Mouse (Mus musculus): ENCODE measurements around the gene Retreg2. TPM values are rescaled to one million over a fixed set of nuclear protein-coding genes. Genes with fewer than 3 reads are reported as not detected.

The Retreg2 gene
- polyA plus RNA-seq (2014; fragmentation: Illumina TruSeq; extraction: RNeasy Lipid Tissue Mini Kit (QIAGEN cat#74804); ENCODE audit: low replicate concordance), result 4.2 TPM

DNA sequence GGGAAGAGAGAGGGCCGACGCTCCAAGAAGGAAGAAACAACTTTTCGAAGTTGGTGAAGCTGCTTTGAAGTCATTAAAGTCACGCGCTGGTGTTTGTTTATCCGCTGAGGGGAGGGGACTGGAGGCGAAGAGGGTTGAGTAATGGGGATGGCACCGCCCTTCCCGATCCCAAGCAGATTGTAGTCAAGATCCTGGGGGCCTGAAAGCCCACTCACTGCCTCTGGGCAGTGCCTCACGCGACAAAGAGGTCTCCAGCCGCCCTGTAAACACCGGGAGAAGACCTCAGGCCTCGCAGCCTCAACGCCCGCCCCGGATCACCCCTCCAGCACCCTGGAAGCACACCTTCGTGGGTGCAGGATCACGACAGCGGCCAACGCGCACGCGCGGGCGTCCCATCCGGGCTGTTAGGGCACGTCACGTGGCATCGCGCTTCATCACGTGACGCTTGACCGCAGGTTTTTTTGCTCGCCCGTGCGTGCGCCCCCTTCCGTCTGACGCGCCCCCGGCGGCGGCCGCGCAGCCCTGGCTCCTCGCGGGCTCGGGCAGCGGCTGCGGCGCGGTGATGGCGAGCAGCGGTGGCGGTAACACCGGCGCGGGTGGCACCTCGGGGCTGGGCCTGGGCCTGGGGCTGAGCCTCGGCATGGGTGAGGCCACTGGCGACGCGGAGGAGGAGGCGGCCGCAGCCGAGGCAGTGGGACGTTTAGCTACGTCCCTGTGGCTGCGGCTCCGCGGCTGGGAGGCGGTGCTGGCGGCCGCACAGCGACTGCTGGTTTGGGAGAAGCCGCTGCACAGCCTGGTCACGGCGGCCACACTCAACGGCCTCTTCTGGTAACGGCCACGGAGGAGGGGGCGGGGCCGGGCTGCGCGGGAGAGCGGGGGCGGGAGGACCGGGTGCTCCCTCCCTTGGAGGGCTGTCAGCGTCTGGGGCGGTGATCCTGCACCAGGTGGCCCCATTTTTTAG, at the start of gene Retreg2, which contains the start of gene Cnppd1:
TSS of gene Retreg2 (plus strand) at position 478 of the 961 bp plus-strand sequence.
TSS of gene Cnppd1 (minus strand) at position 411 of the 961 bp plus-strand sequence.

DNA sequence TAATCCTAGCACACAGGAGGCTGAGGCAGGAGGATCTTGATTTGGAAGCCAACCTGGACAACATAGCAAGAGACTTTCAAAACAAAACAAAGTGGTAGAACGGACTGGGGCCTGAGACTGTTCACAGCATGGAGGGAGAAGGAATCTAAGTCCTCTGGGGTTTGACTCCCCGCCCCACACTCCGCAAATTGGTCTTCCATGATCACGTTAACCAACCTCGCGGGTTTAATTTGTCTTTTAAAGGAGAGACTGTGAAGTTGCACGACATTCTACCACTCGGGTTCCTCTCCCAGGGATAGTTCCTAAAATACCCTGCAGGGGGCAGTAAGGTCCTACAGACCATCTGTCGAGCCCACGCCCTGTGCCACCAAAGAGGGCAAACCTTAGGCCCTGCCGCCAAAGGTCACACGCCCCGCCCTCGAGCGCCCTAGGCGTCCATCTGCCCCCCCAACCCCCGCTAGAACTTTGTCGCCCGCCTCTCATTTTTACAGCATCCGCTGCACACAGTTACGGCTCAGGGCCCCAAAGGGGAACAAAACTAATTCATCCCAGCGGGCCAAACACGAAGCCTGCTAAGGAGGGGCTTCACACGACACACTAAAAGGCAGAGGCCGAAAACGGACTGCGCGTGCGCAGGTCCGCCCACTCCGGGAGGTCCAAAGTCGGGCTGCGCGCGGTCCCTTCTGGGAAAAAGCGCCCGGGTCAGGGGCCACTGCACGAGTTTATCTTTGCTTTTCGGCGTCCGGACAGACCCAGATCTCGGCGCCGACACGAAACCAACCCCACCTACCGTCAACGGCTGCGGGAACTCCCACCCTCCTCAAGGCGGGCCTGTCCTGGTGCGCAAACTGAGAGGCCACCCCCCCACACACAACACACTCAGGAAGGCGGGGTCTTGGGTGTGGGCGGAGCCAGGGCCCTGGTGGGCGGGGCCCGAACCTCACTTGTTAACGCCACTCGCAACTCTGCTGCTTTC, 17.9 kb upstream of the Retreg2 start, which contains the start of gene Nhej1:
TSS of gene Nhej1 (minus strand) at position 855 of the 976 bp plus-strand sequence.

DNA sequence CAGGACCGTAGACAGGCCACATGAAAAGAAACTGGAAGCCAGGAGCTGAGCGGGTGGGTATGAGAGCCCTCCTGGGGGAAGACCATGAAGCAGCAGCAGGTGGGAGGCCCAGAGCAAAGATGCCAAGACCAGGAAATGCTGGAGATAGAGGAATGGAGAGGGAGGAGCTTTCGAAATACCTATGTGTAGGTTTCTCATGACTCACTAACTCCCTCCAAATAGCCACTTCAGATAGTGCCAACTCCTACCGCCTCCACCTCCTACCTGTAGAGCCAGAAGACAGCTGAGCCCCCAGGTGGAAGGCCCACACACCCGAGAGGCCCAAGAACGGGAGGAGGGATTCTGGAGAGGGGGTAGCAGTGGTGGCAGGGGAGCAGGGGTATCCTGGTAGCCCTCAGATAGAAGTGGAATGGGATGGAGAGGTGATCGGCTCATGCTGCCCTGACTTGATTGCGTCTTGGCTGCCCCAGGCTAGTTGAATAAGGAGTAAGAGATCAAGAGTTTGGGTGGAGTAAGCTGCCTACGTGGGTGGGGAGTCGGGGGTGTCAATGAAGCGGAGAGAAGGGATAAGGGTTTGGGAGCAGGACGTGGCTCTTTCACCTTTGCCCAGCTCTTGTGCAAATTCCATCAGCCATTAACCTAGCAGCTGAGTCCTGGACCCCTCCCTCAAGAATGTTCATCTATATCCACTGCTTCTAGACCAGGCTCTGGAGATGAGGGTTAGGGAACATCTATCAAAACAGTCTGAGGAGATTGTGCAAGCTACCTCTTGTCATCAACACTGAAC, 9.0 kb upstream of the Retreg2 start, which contains the start of gene Slc23a3:
TSS of gene Slc23a3 (minus strand) at position 470 of the 787 bp plus-strand sequence.

DNA sequence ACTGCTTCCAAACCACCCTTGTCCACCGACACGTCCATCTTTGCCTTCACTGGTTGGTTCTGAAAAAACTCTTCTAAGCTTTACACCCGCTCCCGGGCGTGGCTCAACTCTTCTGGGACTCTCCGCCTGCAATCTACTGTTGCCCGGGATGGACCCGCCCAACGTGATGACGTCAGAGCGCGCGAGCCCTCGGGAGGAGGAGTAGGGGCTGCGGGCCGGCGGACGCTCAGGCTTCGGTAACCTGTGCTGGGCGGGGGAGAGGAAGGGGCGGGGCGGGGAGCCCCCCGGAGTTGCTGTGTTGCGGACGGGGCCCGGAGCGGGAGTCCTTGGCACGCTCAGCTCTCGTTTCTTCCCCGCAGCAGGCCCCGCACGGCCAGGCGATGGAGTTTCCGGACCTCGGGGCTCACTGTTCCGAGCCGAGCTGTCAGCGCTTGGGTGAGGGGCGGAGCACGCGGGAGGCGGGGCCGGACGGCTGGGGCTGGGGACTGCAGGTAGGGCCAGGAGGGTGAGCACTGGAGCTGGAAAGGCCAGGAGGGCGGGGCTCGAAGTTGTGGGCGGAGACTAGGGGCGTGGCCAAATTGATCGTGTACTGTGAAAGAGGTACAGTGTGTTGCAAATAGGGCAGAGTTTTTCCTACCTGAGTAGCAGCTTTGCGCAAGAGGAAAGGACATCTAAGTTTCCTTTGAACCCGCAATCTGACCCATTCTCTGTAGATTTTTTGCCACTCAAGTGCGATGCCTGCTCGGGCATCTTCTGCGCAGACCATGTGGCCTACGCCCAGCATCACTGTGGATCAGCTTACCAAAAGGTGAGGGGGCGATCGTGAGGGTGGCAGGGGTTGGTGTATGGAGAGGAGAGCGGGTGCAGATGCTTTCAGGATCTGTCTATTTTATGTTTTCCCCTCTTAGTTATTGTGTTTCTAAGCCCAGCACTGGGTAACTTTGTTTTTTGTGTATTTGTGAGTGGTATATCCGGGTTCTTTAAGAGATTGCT, 26.2 kb downstream of the Retreg2 start, which contains the start of gene Zfand2b:
TSS of gene Zfand2b (plus strand) at position 175 of the 993 bp plus-strand sequence.

DNA sequence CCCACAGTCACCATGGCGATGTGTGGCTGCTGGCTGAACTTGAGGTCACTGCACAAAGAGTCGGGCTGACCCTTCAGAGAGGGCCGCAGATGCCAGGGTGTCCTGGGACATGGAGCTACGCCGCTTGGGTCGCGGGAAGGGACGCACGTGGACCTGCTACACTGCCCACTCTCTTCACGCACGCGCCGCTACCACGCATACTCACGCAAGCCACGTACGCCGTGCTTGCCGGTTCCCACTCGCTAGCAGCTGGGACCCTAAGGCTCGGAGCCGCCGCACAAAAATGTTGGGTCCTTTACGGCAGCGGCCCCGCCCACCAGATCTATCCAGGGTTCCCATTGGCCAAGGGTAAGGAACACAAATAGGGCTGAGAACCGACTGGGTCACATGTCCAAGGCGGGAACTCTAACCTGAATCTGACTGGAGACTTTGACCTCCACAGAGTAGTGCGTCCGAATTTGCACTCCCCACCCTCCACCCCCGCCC, 37.6 kb downstream of the Retreg2 start, which contains the start of gene Abcb6:
TSS of gene Abcb6 (minus strand) at position 288 of the 486 bp plus-strand sequence.

DNA sequence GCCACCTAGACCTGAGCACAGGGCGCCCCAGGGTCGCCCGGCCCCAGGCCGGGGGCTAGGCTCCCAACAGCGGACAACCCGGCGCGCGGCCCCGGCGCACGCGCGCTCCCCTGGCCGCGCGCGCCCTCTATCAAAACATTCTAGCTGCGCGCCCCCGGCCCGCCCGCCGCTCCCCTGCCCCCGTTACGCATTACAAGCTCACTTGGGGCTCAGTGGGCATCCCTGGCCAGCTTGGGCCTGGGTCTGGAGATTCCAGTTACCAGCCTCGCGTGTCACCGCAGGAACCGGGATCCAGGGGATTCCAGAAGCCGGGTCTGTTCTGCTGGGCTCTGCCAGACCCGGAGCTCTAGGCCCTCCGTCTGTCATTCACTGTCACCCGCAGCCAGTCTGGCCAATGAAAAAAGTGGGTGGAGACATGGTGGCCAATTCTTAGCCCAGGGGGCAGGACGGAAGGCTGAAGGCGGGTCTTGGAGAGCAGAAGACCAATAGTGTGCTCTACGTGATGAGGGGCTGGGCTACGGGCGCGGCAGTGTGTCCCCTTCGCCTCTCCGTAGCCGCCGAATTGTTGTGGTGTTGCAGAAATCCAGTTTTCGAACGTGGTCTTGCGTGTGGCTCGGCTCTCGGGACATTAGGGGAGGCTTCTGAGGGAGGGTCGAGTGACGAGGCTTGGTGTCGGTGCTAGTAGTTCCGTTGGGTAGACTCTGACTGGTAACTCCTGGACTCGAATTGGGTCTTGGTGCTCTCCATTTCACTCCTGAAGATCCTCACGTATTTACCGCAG, 49.2 kb downstream of the Retreg2 start, which contains the start of the genes Ankzf1 and Atg9a:
TSS of gene Ankzf1 (plus strand) at position 530 of the 781 bp plus-strand sequence.
TSS of gene Atg9a (minus strand) at position 575 of the 781 bp plus-strand sequence.

Other genes with a start within 250 kb of the Retreg2 start
- gene Cryba2, start 249.6 kb upstream of the Retreg2 start, polyA plus RNA-seq (2014; fragmentation: Illumina TruSeq; extraction: RNeasy Lipid Tissue Mini Kit (QIAGEN cat#74804); ENCODE audit: low replicate concordance), result not detected
- gene Cfap65, start 207.2 kb upstream of the Retreg2 start, polyA plus RNA-seq (2014; fragmentation: Illumina TruSeq; extraction: RNeasy Lipid Tissue Mini Kit (QIAGEN cat#74804); ENCODE audit: low replicate concordance), result not detected
- 0.33 TPM for gene Ihh, start 191.1 kb upstream of the Retreg2 start, polyA plus RNA-seq (2014; fragmentation: Illumina TruSeq; extraction: RNeasy Lipid Tissue Mini Kit (QIAGEN cat#74804); ENCODE audit: low replicate concordance)
- not detected for gene Nhej1, start 17.6 kb upstream of the Retreg2 start, polyA plus RNA-seq (2014; fragmentation: Illumina TruSeq; extraction: RNeasy Lipid Tissue Mini Kit (QIAGEN cat#74804); ENCODE audit: low replicate concordance)
- not detected for gene Slc23a3, start 8.9 kb upstream of the Retreg2 start, polyA plus RNA-seq (2014; fragmentation: Illumina TruSeq; extraction: RNeasy Lipid Tissue Mini Kit (QIAGEN cat#74804); ENCODE audit: low replicate concordance)
- 8.0 TPM for gene Cnppd1, start 67 bp upstream of the Retreg2 start, polyA plus RNA-seq (2014; fragmentation: Illumina TruSeq; extraction: RNeasy Lipid Tissue Mini Kit (QIAGEN cat#74804); ENCODE audit: low replicate concordance)
- gene Zfand2b, start 25.9 kb downstream of the Retreg2 start, polyA plus RNA-seq (2014; fragmentation: Illumina TruSeq; extraction: RNeasy Lipid Tissue Mini Kit (QIAGEN cat#74804); ENCODE audit: low replicate concordance), result 0.78 TPM
- 3.8 TPM for gene Abcb6, start 37.6 kb downstream of the Retreg2 start, polyA plus RNA-seq (2014; fragmentation: Illumina TruSeq; extraction: RNeasy Lipid Tissue Mini Kit (QIAGEN cat#74804); ENCODE audit: low replicate concordance)
- gene Ankzf1, start 49.4 kb downstream of the Retreg2 start, polyA plus RNA-seq (2014; fragmentation: Illumina TruSeq; extraction: RNeasy Lipid Tissue Mini Kit (QIAGEN cat#74804); ENCODE audit: low replicate concordance), result 18.0 TPM
- gene Atg9a, start 49.4 kb downstream of the Retreg2 start, polyA plus RNA-seq (2014; fragmentation: Illumina TruSeq; extraction: RNeasy Lipid Tissue Mini Kit (QIAGEN cat#74804); ENCODE audit: low replicate concordance), result 12.2 TPM
- gene Glb1l, start 68.0 kb downstream of the Retreg2 start, polyA plus RNA-seq (2014; fragmentation: Illumina TruSeq; extraction: RNeasy Lipid Tissue Mini Kit (QIAGEN cat#74804); ENCODE audit: low replicate concordance), result 8.1 TPM
- gene Stk16, start 68.1 kb downstream of the Retreg2 start, polyA plus RNA-seq (2014; fragmentation: Illumina TruSeq; extraction: RNeasy Lipid Tissue Mini Kit (QIAGEN cat#74804); ENCODE audit: low replicate concordance), result 17.4 TPM
- 4.2 TPM for gene Tuba4a, start 77.1 kb downstream of the Retreg2 start, polyA plus RNA-seq (2014; fragmentation: Illumina TruSeq; extraction: RNeasy Lipid Tissue Mini Kit (QIAGEN cat#74804); ENCODE audit: low replicate concordance)
- gene A630095N17Rik, start 89.3 kb downstream of the Retreg2 start, polyA plus RNA-seq (2014; fragmentation: Illumina TruSeq; extraction: RNeasy Lipid Tissue Mini Kit (QIAGEN cat#74804); ENCODE audit: low replicate concordance), result not detected
- 4.0 TPM for gene Dnajb2, start 93.6 kb downstream of the Retreg2 start, polyA plus RNA-seq (2014; fragmentation: Illumina TruSeq; extraction: RNeasy Lipid Tissue Mini Kit (QIAGEN cat#74804); ENCODE audit: low replicate concordance)
- gene Ptprn, start 121.7 kb downstream of the Retreg2 start, polyA plus RNA-seq (2014; fragmentation: Illumina TruSeq; extraction: RNeasy Lipid Tissue Mini Kit (QIAGEN cat#74804); ENCODE audit: low replicate concordance), result not detected
- 2.4 TPM for gene Resp18, start 135.6 kb downstream of the Retreg2 start, polyA plus RNA-seq (2014; fragmentation: Illumina TruSeq; extraction: RNeasy Lipid Tissue Mini Kit (QIAGEN cat#74804); ENCODE audit: low replicate concordance)
- gene Dnpep, start 175.2 kb downstream of the Retreg2 start, polyA plus RNA-seq (2014; fragmentation: Illumina TruSeq; extraction: RNeasy Lipid Tissue Mini Kit (QIAGEN cat#74804); ENCODE audit: low replicate concordance), result 1.3 TPM
- gene Des, start 217.6 kb downstream of the Retreg2 start, polyA plus RNA-seq (2014; fragmentation: Illumina TruSeq; extraction: RNeasy Lipid Tissue Mini Kit (QIAGEN cat#74804); ENCODE audit: low replicate concordance), result 0.97 TPM
- 1.9 TPM for gene Speg, start 232.5 kb downstream of the Retreg2 start, polyA plus RNA-seq (2014; fragmentation: Illumina TruSeq; extraction: RNeasy Lipid Tissue Mini Kit (QIAGEN cat#74804); ENCODE audit: low replicate concordance)